Mouse (Mus musculus) frontal cortex, postnatal 36 days (tissue): Measurements from ENCODE around the gene Cntn6.

ENCODE experiments used
- DNase-seq, 2 experiments: peaks; one replicate each; pipeline ENCODE4 v3.0.0; 2022; ENCODE audit warnings: low spot score in 2 of 2

Gene Cntn6

DNA sequence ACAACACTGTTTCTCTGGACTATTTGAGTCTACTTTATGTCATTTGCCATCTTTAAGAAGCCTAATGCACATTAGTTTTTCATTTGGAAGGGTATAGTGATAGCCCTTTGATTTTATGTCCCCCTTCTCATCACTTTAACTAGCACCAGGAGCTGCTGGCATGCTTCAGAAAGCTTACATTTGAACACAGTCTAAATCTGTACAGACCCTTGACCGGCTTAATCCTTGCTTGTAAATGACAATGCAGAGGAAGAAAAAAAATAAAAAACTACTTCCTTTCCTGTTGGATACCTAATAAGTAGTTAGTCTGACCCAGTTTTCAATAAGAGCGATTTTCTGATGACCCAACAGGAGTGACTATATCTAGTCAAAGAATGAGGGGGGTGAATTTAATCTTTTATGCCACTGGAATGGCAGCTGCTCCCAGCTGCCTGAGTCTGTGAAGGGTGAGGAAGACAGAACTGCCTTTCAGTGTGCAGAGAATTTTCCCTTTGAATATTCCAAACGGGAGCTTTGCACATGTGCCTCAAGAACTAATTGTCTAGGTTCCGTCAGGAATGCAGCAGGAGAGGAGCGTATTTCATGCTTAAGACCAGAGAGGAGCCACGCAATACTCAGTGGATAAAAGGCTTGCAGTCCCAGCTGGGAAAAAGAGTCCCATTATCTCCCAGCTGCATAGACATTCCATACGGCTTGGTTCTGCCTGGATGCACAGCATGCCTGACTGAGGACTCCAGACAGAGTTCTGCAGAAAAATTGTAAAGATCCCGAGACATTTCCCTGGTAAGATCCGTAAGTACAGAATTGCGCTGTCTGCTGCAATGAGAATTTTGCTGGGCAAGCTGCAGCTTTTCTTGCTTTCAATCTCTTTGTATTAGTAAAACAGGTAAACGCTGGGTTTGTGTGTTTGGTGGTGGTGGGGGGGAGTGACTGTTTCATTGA lies at the start of gene Cntn6:
Cntn6 (plus strand) TSS at position 301 of the 942 bp plus-strand sequence.
- peak; percentile 66 to 68 for DNase-seq

DNA sequence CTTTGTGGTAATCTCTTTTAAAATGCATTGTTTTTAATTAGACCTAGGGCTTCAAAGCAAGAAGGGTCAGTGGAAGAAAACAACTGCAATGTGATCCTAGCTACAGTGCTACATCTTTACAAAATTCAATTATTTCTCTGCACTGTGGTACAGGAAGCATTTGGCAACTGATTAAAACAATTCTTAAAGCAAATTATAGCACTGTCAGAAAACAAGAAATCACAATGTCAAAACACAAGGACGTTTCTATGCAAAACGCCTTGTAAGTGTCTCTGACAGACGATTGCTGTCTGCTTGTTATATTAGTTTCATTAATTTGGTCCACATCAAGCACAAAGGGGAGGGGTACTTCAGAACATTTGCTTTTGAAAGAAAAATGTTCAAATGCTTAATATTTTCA lies 48.9 kb upstream of the Cntn6 start:
- no peak for DNase-seq

DNA sequence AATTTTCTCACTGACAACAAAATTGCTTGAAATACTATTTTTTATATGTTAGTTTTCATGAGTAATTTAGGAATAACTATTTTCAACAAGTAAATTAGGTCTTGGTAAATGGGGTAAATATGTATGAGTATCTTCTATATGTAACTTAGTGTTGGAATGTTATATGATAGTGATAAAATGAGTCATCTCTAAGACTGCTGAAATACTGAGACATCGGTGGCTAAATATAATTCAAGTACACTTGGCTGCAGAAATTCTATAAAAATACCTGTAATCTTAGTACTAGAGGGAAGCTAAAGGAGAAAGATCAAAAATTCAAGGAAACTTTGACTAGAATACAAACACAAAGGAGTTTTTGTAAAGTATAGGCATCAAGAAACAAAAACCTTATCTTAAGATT lies 21.9 kb upstream of the Cntn6 start:
- no peak for DNase-seq

GRCm38 (mm10) chr6:104479242-104479641 lies 13.3 kb upstream of the Cntn6 start:
- DNase-seq: peak in 1 of 2 experiments; percentile 23

- no peak for DNase-seq
Observed at GRCm38 (mm10) chr6:104493459-104493858, 869 bp downstream of the Cntn6 start.

DNA sequence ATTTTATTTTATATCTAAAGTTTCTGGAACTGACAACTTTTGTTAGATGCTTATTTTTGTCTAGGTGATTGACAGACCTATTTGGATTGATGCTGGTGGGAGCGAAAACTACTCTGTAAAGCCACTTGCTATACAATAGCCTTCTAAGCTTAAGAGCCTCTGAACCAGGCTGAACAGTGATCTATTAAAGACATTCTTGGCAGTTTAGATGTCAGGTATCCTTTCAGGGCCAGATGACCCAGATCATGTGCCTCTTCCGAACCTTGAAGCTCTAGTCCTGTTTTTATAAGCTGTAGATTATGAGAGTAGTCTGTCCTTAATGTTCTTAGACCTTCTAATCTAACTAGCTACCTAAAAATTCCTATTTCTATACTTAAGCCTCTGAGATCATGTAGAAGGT lies 3.2 kb downstream of the Cntn6 start:
- DNase-seq: no peak

GRCm38 (mm10) chr6:104563993-104564392 lies 71.4 kb downstream of the Cntn6 start:
- DNase-seq: no peak

GRCm38 (mm10) chr6:104569564-104569963 lies 77.0 kb downstream of the Cntn6 start:
- DNase-seq: peak in 1 of 2 experiments; percentile 30

- DNase-seq: no peak
Observed at GRCm38 (mm10) chr6:104588028-104588427, 95.4 kb downstream of the Cntn6 start.

GRCm38 (mm10) chr6:104600838-104601397 lies 108.3 kb downstream of the Cntn6 start:
- DNase-seq: no peak

DNA sequence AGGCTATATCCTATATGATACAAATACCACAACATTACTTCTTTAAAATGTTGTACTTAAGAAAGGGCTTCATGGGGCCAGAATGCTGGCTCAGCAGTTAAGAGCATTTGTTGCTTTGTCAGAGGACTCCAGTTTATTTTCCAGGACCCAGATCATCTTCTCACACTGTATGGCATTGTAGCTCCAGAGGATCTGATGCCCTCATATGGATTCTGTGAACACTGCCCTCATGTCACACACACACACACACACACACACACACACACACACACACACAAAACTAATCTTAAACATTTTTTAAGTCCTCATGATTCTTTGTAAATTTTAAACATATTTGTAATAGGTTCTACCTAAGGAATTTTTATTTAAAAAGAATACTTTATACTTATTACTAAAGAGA lies 110.3 kb downstream of the Cntn6 start:
- no peak for DNase-seq

DNA sequence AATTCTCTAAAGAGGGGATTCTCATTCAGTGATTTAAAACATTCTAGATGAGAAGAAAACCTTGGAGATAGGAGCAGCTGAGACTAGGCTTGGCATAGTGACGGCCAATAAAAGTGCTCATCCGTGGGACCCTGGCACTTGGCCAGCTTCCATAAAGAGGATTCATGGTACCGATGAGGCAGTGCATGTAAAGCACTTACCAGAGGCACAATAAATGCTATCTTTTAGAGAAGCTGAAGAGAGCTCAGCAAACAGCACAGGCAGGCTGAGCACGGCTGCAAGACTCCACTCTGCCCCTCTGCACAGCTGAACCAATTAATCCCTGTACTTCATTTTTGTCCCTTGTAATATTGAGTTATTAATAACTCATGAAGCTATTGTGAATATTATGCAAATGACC lies 110.8 kb downstream of the Cntn6 start:
- DNase-seq: no peak

- DNase-seq: no peak
Observed at GRCm38 (mm10) chr6:104605214-104605613, 112.6 kb downstream of the Cntn6 start.

GRCm38 (mm10) chr6:104653518-104653917 lies 160.9 kb downstream of the Cntn6 start:
- no peak for DNase-seq

GRCm38 (mm10) chr6:104668701-104669100 lies 176.1 kb downstream of the Cntn6 start:
- DNase-seq: no peak

GRCm38 (mm10) chr6:104674249-104674648 lies 181.7 kb downstream of the Cntn6 start:
- no peak for DNase-seq

GRCm38 (mm10) chr6:104679809-104680495 lies 187.4 kb downstream of the Cntn6 start:
- no peak for DNase-seq

- DNase-seq: no peak
Observed at GRCm38 (mm10) chr6:104687980-104688379, 195.4 kb downstream of the Cntn6 start.

DNA sequence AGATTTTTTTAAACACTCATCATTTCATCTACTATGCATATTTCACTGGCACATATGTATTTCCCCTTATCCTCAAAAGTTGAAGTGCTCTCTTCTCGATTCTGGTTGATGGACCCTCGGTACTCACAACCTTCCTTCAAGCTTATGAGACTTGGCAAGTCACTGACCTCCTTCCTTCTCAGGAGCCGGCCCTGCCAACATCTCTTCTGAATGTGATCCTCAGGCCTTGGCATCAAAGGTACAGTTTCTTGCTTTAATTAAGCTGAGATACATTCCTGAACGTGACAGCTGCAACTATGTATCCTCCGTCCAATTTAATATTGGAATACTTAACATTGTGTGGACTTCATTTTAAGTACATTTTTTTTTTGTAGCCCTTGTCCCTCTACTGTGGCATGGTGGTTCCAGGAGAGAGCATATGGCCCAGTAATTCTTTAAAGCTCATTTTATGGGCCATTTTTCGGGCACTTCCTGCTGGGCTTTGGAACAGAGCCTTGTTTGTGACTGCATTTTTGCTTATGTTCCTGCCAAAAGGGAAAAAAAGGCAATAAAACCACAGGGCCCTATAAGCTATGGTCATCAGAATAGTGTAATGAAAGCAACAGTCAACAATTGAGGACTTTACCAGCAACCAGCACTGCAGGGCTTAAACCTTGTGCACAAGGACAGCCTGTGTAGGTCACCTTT lies 196.0 kb downstream of the Cntn6 start:
- no peak for DNase-seq

DNA sequence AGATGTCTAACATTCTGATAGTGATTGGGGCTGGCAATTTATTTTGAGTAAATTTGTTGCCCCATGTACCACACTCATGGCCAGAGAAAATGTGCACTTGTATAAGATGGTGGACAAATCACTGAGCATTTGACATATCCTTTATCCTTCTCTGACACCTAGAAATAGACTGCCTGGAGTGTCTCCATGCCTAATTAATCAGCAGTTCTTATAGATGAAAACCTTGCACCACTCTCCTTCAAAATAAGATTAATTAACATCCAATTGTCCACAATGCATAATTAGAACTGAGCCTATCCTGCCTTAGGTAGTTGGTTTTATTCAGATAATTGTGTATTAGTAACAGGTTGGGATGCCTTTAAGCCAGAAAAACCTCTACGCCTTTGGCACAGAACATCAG lies 236.0 kb downstream of the Cntn6 start:
- DNase-seq: no peak

- no peak for DNase-seq
Observed at GRCm38 (mm10) chr6:104734256-104734655, 241.7 kb downstream of the Cntn6 start.

GRCm38 (mm10) chr6:104738999-104739398 lies 246.4 kb downstream of the Cntn6 start:
- DNase-seq: no peak
